Mouse (Mus musculus) CH12.LX (cell line): ENCODE measurements at regions not wholly inside any gene's neighbourhood (a gene's known extent, or its start where the extent isn't known, plus 50 kb on each side); places are given as distances from the start of the nearest gene placed in this dataset.
"Not testable (repeated sequence)": the region's sequence is repeated elsewhere in the genome, so short reads cannot be mapped to it uniquely, and the experiment has no call there.

Experiments
- DNase-seq: peaks from one replicate; pipeline ENCODE4 v3.0.0-alpha.2; 2013; ENCODE audit errors: extremely low read depth
- H3K27ac ChIP-seq: 2 replicates; pipeline ENCODE4 v1.5.1; 2012; ENCODE audit warnings: low read depth, mild to moderate bottlenecking, control low read depth, moderate library complexity; ENCODE audit not compliant: insufficient read depth
- H3K27me3 ChIP-seq: replicated peaks from 2 replicates; pipeline ENCODE3; 2012; ENCODE audit warnings: inconsistent platforms
- H3K36me3 ChIP-seq, 2 experiments: replicated peaks in 1 of 2; 2 replicates each; pipeline versions ENCODE3 to v1.6.1; 2012; ENCODE audit warnings: inconsistent platforms in 1 of 2, low read length in 1 of 2, mild to moderate bottlenecking in 1 of 2, mixed read lengths in 1 of 2, moderate library complexity in 1 of 2; ENCODE audit not compliant: control insufficient read depth in 1 of 2, insufficient read depth in 1 of 2
- H3K4me1 ChIP-seq, 2 experiments: 2 replicates each; pipeline ENCODE4 v1.6.1; 2012; ENCODE audit warnings: inconsistent platforms in 1 of 2, moderate library complexity in 1 of 2; ENCODE audit not compliant: insufficient read depth in 2 of 2, control insufficient read depth in 1 of 2
- H3K4me2 ChIP-seq: 2 replicates; pipeline ENCODE4 v1.6.1; 2012; ENCODE audit warnings: low read depth, mild to moderate bottlenecking, control low read depth; ENCODE audit not compliant: poor library complexity, insufficient read depth, severe bottlenecking
- H3K4me3 ChIP-seq, 3 experiments: fragments of 150-350 bp in 1 of 3; sonication (generic) in 1 of 3; replicated peaks in 1 of 3; 2 replicates each; pipeline versions ENCODE3 to v1.5.1; 2011 to 2012; ENCODE audit warnings: low read depth in 2 of 3, low read length in 2 of 3, mild to moderate bottlenecking in 2 of 3, moderate library complexity in 2 of 3, control low read depth in 1 of 3, improper control_type of control experiment in 1 of 3, inconsistent platforms in 1 of 3, mixed read lengths in 1 of 3; ENCODE audit not compliant: poor library complexity in 1 of 3
- H3K79me2 ChIP-seq: replicated peaks from 2 replicates; pipeline ENCODE4 v1.6.1; 2012; ENCODE audit warnings: mild to moderate bottlenecking, moderate library complexity; ENCODE audit not compliant: control insufficient read depth, poor library complexity, insufficient read depth, severe bottlenecking; ENCODE audit errors: extremely low read depth
- H3K9ac ChIP-seq: 2 replicates; pipeline ENCODE4 v1.6.1; 2012; ENCODE audit warnings: low read depth, mild to moderate bottlenecking, control low read depth, moderate library complexity; ENCODE audit not compliant: insufficient read depth
- H3K9me3 ChIP-seq: replicated peaks from 2 replicates; pipeline ENCODE3; 2012; ENCODE audit warnings: low read length, inconsistent platforms, mixed read lengths
- BHLHE40 ChIP-seq: IDR thresholded peaks from 2 replicates; pipeline ENCODE4 v1.6.1; 2011; ENCODE audit warnings: mild to moderate bottlenecking, low read depth, low read length, improper control_type of control experiment
- CHD1 ChIP-seq: IDR thresholded peaks from 2 replicates; pipeline ENCODE4 v1.6.1; 2012; ENCODE audit warnings: low read depth, low read length, improper control_type of control experiment, inconsistent platforms
- CHD2 ChIP-seq: IDR thresholded peaks from 2 replicates; pipeline ENCODE4 v1.6.1; 2011; ENCODE audit warnings: low read length, improper control_type of control experiment
- CTCF ChIP-seq, 2 experiments: IDR thresholded peaks in 1 of 2; conservative IDR thresholded peaks in 1 of 2; 2 replicates each; pipeline ENCODE4 v1.5.1; 2011 to 2012; ENCODE audit warnings: low read depth in 2 of 2, low read length in 2 of 2, improper control_type of control experiment in 1 of 2, inconsistent platforms in 1 of 2, mild to moderate bottlenecking in 1 of 2, moderate library complexity in 1 of 2
- ELF1 ChIP-seq: IDR thresholded peaks from 2 replicates; pipeline ENCODE4 v1.6.1; 2014; ENCODE audit warnings: low read depth, mild to moderate bottlenecking, inconsistent platforms, low read length, improper control_type of control experiment
- EP300 ChIP-seq: IDR thresholded peaks from 2 replicates; pipeline ENCODE4 v1.6.1; 2011; ENCODE audit warnings: low read length, improper control_type of control experiment
- ETS1 ChIP-seq: conservative IDR thresholded peaks from 2 replicates; pipeline ENCODE4 v1.6.1; 2012; ENCODE audit warnings: low read depth, mild to moderate bottlenecking, inconsistent platforms, low read length, improper control_type of control experiment, moderate library complexity
- HCFC1 ChIP-seq: IDR thresholded peaks from 2 replicates; pipeline ENCODE4 v1.6.1; 2012; ENCODE audit warnings: low read depth, mild to moderate bottlenecking, inconsistent platforms, low read length, improper control_type of control experiment
- JUN ChIP-seq: IDR thresholded peaks from 2 replicates; pipeline ENCODE4 v1.6.1; 2011; ENCODE audit warnings: low read depth, mild to moderate bottlenecking, low read length, improper control_type of control experiment, moderate library complexity; ENCODE audit not compliant: insufficient read depth
- JUND ChIP-seq: conservative IDR thresholded peaks from 2 replicates; pipeline ENCODE4 v1.6.1; 2011; ENCODE audit warnings: low read depth, low read length, improper control_type of control experiment
- MAFK ChIP-seq: IDR thresholded peaks from 2 replicates; pipeline ENCODE4 v1.6.1; 2011; ENCODE audit warnings: low read length, improper control_type of control experiment; ENCODE audit not compliant: insufficient replicate concordance
- MAX ChIP-seq: IDR thresholded peaks from 2 replicates; pipeline ENCODE4 v1.6.1; 2011; ENCODE audit warnings: low read length, improper control_type of control experiment
- MYC ChIP-seq: IDR thresholded peaks from 2 replicates; pipeline ENCODE4 v1.6.1; 2011; ENCODE audit warnings: low read depth, mild to moderate bottlenecking, improper control_type of control experiment, low read length
- NELFE ChIP-seq: IDR thresholded peaks from 2 replicates; pipeline ENCODE4 v1.6.1; 2011; ENCODE audit warnings: low read depth, low read length, improper control_type of control experiment
- PAX5 ChIP-seq: IDR thresholded peaks from 2 replicates; pipeline ENCODE4 v1.6.1; 2012; ENCODE audit warnings: low read length, inconsistent platforms, mixed read lengths
- RAD21 ChIP-seq: IDR thresholded peaks from 2 replicates; pipeline ENCODE4 v1.6.1; 2011; ENCODE audit warnings: low read depth, mild to moderate bottlenecking, low read length, improper control_type of control experiment, moderate library complexity
- SMC3 ChIP-seq: IDR thresholded peaks from 2 replicates; pipeline ENCODE4 v1.6.1; 2011; ENCODE audit warnings: low read depth, low read length, improper control_type of control experiment
- TBP ChIP-seq: conservative IDR thresholded peaks from 2 replicates; pipeline ENCODE4 v1.6.1; 2011; ENCODE audit warnings: low read depth, low read length, improper control_type of control experiment
- TCF12 ChIP-seq: IDR thresholded peaks from 2 replicates; pipeline ENCODE4 v1.6.1; 2014; ENCODE audit warnings: low read depth, mild to moderate bottlenecking, inconsistent platforms, low read length, improper control_type of control experiment
- UBTF ChIP-seq: IDR thresholded peaks from 2 replicates; pipeline ENCODE4 v1.6.1; 2012; ENCODE audit warnings: low read depth, mild to moderate bottlenecking, inconsistent platforms, low read length, improper control_type of control experiment, moderate library complexity
- USF1 ChIP-seq: IDR thresholded peaks from 2 replicates; pipeline ENCODE4 v1.6.1; 2014; ENCODE audit warnings: low read depth, mild to moderate bottlenecking, inconsistent platforms, low read length, improper control_type of control experiment
- USF2 ChIP-seq: conservative IDR thresholded peaks from 2 replicates; pipeline ENCODE4 v1.6.1; 2011; ENCODE audit warnings: low read depth, low read length, improper control_type of control experiment
- ZNF384 ChIP-seq: IDR thresholded peaks from 2 replicates; pipeline ENCODE4 v1.6.1; 2012; ENCODE audit warnings: low read depth, low read length, improper control_type of control experiment, inconsistent platforms
- dilution Hi-C: fragments of 300-500 bp; cut with MboI; formaldehyde crosslinking; loops from 2 replicates; pipeline ENCODE4 v1.14.3; 2020; ENCODE audit warnings: low sequenced_read_pairs; ENCODE audit not compliant: extremely low pct_unique_long_range_greater_than_20kb, extremely low pct_ligation_motif_present
- in situ Hi-C: fragments of 300-500 bp; cut with MboI; formaldehyde crosslinking; loops from 3 replicates; pipeline ENCODE4 v1.14.3; 2019; ENCODE audit warnings: low sequenced_read_pairs, low pct_ligation_motif_present, low pct_unique_long_range_greater_than_20kb, mixed read lengths

- Histone ChIP-seq H3K27ac (no peak overlapping the region), H3K36me3 (no peaks in the 10 kb centered on the region), H3K27me3 (no peaks in the 10 kb centered on the region), H3K9me3 (peaks cover 18% of the 10 kb centered on the region), H3K4me3 (no peak overlapping the region), H3K4me2 (no peak overlapping the region), H3K4me1 (no peaks in the 10 kb centered on the region), H3K79me2 (no peaks in the 10 kb centered on the region), H3K9ac (no peak overlapping the region)
- dilution Hi-C loops, result no loop called here
- TF ChIP-seq USF1, result no peak
- TF ChIP-seq RAD21, result no peak
- TF ChIP-seq ZNF384, result no peak
- TF ChIP-seq SMC3, result no peak
- no peak for TF ChIP-seq MYC
- TF ChIP-seq NELFE, result no peak
- no peak for TF ChIP-seq TBP
- no peak for TF ChIP-seq ETS1
- TF ChIP-seq PAX5, result no peak
- TF ChIP-seq HCFC1, result no peak
- TF ChIP-seq UBTF, result no peak
- no peak for TF ChIP-seq CTCF (conservative IDR thresholded peaks at IDR 0.05 in 1 of 2, IDR thresholded peaks at IDR 0.05 in 1 of 2; ENCODE audit: low read depth in 2 of 2, low read length in 2 of 2)
- in situ Hi-C loops, result no loop called here
- no peak for DNase-seq
Measured at GRCm38 (mm10) chr1:189513358-189513757, 111.3 kb upstream of the Kcnk2 start.

- H3K27ac ChIP-seq, in situ Hi-C loops, H3K27me3 ChIP-seq, H3K9ac ChIP-seq, dilution Hi-C loops, DNase-seq, H3K4me1 ChIP-seq, H3K4me3 ChIP-seq, H3K79me2 ChIP-seq, H3K36me3 ChIP-seq, H3K4me2 ChIP-seq: not testable (repeated sequence)
- peaks cover 21% of the 10 kb centered on the region for H3K9me3 ChIP-seq
Measured at GRCm38 (mm10) chr1:189507301-189507700, 105.2 kb upstream of the Kcnk2 start.

- H3K4me3 ChIP-seq, result no peak overlapping the region
- H3K4me1 ChIP-seq, result peaks cover 0 to 24% of the 10 kb centered on the region in 2 experiments; a peak in 2 of 4 replicates
- no peaks in the 10 kb centered on the region for H3K36me3 ChIP-seq
- H3K27me3 ChIP-seq, result no peaks in the 10 kb centered on the region
- peak; percentile 82 for DNase-seq
- H3K79me2 ChIP-seq, result no peaks in the 10 kb centered on the region
- no peak overlapping the region for H3K27ac ChIP-seq
- dilution Hi-C loops, result no loop called here
- TF ChIP-seq JUN, result 0 out of 2 replicates have a peak, but pooled peaks have one; percentile 31
- TF ChIP-seq MAFK, result peak; percentile 63; the same call in 1 of the 2 replicates
- TF ChIP-seq USF2, result no peak
- no peak for TF ChIP-seq MAX
- peak; percentile 55; the same call in 1 of the 2 replicates for TF ChIP-seq TCF12
- peak; percentile 27; the same call in 1 of the 2 replicates for TF ChIP-seq JUND
- peak; percentile 35; the same call in 1 of the 2 replicates for TF ChIP-seq ETS1
- TF ChIP-seq CHD2, result peak; percentile 27; the same call in 1 of the 2 replicates
- TF ChIP-seq BHLHE40, result 0 out of 2 replicates have a peak, but pooled peaks have one; percentile 29
- peak; percentile 61 for TF ChIP-seq EP300
- no peak for TF ChIP-seq CHD1
- TF ChIP-seq ELF1, result no peak
- TF ChIP-seq, all 38 proteins: peak for 8
- no peaks in the 10 kb centered on the region for H3K9me3 ChIP-seq
- in situ Hi-C loops, result no loop called here
- no peak overlapping the region for H3K4me2 ChIP-seq
- H3K9ac ChIP-seq, result no peak overlapping the region
Measured at GRCm38 (mm10) chr1:189499703-189500102, 97.6 kb upstream of the Kcnk2 start.
